Mouse (Mus musculus): ENCODE measurements around the gene Ctso. TPM values are rescaled to one million over a fixed set of nuclear protein-coding genes. Genes with fewer than 3 reads are reported as not detected.

The Ctso gene
- polyA plus RNA-seq, 1 experiment: 13.7 TPM

- Histone ChIP-seq H3K27ac (ENCODE audit: insufficient read depth, low read depth, low read length) (no peak overlapping the region), H3K4me1 (ENCODE audit: control insufficient read depth, insufficient read depth, low read length) (no peaks in the 10 kb centered on the region), H3K4me3 (ENCODE audit: insufficient read depth, low read depth, low read length) (no peak overlapping the region), H3K36me3 (ENCODE audit: control insufficient read depth, insufficient read depth, low read length) (peaks cover 2% of the 10 kb centered on the region; the same call in 1 of the 2 replicates), H3K27me3 (replicated peaks; ENCODE audit: control insufficient read depth, insufficient read depth, low read length) (no peaks in the 10 kb centered on the region)
- 96% methylated on average over 1 of the region's 1 CpGs for WGBS
- no peak for TF ChIP-seq CTCF (conservative IDR thresholded peaks at IDR 0.05; ENCODE audit: insufficient read depth, insufficient read length, low read depth, low read length)
- TF ChIP-seq POLR2A (IDR thresholded peaks at IDR 0.05; ENCODE audit: low read depth, low read length): no peak
- DNase-seq: no peak
Measured at GRCm38 (mm10) chr3:81949048-81949447, 16.6 kb downstream of the Ctso start.

- H3K27ac ChIP-seq (ENCODE audit: insufficient read depth, low read depth, low read length): no peak overlapping the region
- WGBS: 45% methylated on average over 2 of the region's 2 CpGs
- TF ChIP-seq POLR2A (IDR thresholded peaks at IDR 0.05; ENCODE audit: low read depth, low read length): no peak
- TF ChIP-seq CTCF (conservative IDR thresholded peaks at IDR 0.05; ENCODE audit: insufficient read depth, insufficient read length, low read depth, low read length): no peak
- no peaks in the 10 kb centered on the region for H3K4me1 ChIP-seq (ENCODE audit: control insufficient read depth, insufficient read depth, low read length)
- H3K4me3 ChIP-seq (ENCODE audit: insufficient read depth, low read depth, low read length): no peak overlapping the region
- H3K27me3 ChIP-seq (replicated peaks; ENCODE audit: control insufficient read depth, insufficient read depth, low read length): no peaks in the 10 kb centered on the region
- H3K36me3 ChIP-seq (ENCODE audit: control insufficient read depth, insufficient read depth, low read length): no peaks in the 10 kb centered on the region; the same call in 1 of the 2 replicates
- no peak for DNase-seq
Measured at GRCm38 (mm10) chr3:81951785-81952184, 19.4 kb downstream of the Ctso start.

GRCm38 (mm10) chr3:81957484-81957883, 25.1 kb downstream of the Ctso start:
- no peak for TF ChIP-seq POLR2A (IDR thresholded peaks at IDR 0.05; ENCODE audit: low read depth, low read length)
- no peak for TF ChIP-seq CTCF (conservative IDR thresholded peaks at IDR 0.05; ENCODE audit: insufficient read depth, insufficient read length, low read depth, low read length)
- Histone ChIP-seq H3K4me3 (ENCODE audit: insufficient read depth, low read depth, low read length) (no peak overlapping the region), H3K36me3 (ENCODE audit: control insufficient read depth, insufficient read depth, low read length) (no peaks in the 10 kb centered on the region; the same call in 1 of the 2 replicates), H3K4me1 (ENCODE audit: control insufficient read depth, insufficient read depth, low read length) (no peaks in the 10 kb centered on the region), H3K27ac (ENCODE audit: insufficient read depth, low read depth, low read length) (no peak overlapping the region), H3K27me3 (replicated peaks; ENCODE audit: control insufficient read depth, insufficient read depth, low read length) (no peaks in the 10 kb centered on the region)
- DNase-seq: no peak
- 90% methylated on average over 5 of the region's 5 CpGs for WGBS

GRCm38 (mm10) chr3:81961336-81961735, 28.9 kb downstream of the Ctso start:
- DNase-seq: no peak
- WGBS: 71% methylated on average over 5 of the region's 5 CpGs
- no peak overlapping the region for H3K27ac ChIP-seq (ENCODE audit: insufficient read depth, low read depth, low read length)

GRCm38 (mm10) chr3:81963768-81964167, 31.4 kb downstream of the Ctso start:
- Histone ChIP-seq H3K27me3 (replicated peaks; ENCODE audit: control insufficient read depth, insufficient read depth, low read length) (no peaks in the 10 kb centered on the region), H3K27ac (ENCODE audit: insufficient read depth, low read depth, low read length) (no peak overlapping the region), H3K4me1 (ENCODE audit: control insufficient read depth, insufficient read depth, low read length) (no peaks in the 10 kb centered on the region), H3K36me3 (ENCODE audit: control insufficient read depth, insufficient read depth, low read length) (no peaks in the 10 kb centered on the region), H3K4me3 (ENCODE audit: insufficient read depth, low read depth, low read length) (no peak overlapping the region)
- 78% methylated on average over 5 of the region's 5 CpGs for WGBS
- no peak for DNase-seq
- no peak for TF ChIP-seq POLR2A (IDR thresholded peaks at IDR 0.05; ENCODE audit: low read depth, low read length)
- TF ChIP-seq CTCF (conservative IDR thresholded peaks at IDR 0.05; ENCODE audit: insufficient read depth, insufficient read length, low read depth, low read length): no peak

More at GRCm38 (mm10) chr3:81961336-81961735, 28.9 kb downstream of the Ctso start:
- Histone ChIP-seq H3K4me1 (ENCODE audit: control insufficient read depth, insufficient read depth, low read length) (no peaks in the 10 kb centered on the region), H3K36me3 (ENCODE audit: control insufficient read depth, insufficient read depth, low read length) (no peaks in the 10 kb centered on the region), H3K4me3 (ENCODE audit: insufficient read depth, low read depth, low read length) (no peak overlapping the region), H3K27me3 (replicated peaks; ENCODE audit: control insufficient read depth, insufficient read depth, low read length) (no peaks in the 10 kb centered on the region)
- TF ChIP-seq CTCF (conservative IDR thresholded peaks at IDR 0.05; ENCODE audit: insufficient read depth, insufficient read length, low read depth, low read length) (no peak), POLR2A (IDR thresholded peaks at IDR 0.05; ENCODE audit: low read depth, low read length) (no peak)

GRCm38 (mm10) chr3:81964596-81964995, 32.2 kb downstream of the Ctso start:
- no peak for TF ChIP-seq POLR2A (IDR thresholded peaks at IDR 0.05; ENCODE audit: low read depth, low read length)
- TF ChIP-seq CTCF (conservative IDR thresholded peaks at IDR 0.05; ENCODE audit: insufficient read depth, insufficient read length, low read depth, low read length): no peak
- H3K4me3 ChIP-seq (ENCODE audit: insufficient read depth, low read depth, low read length): no peak overlapping the region
- H3K27ac ChIP-seq (ENCODE audit: insufficient read depth, low read depth, low read length): no peak overlapping the region
- WGBS: 73% methylated on average over 3 of the region's 3 CpGs
- H3K27me3 ChIP-seq (replicated peaks; ENCODE audit: control insufficient read depth, insufficient read depth, low read length): no peaks in the 10 kb centered on the region
- no peaks in the 10 kb centered on the region for H3K36me3 ChIP-seq (ENCODE audit: control insufficient read depth, insufficient read depth, low read length)
- no peak for DNase-seq
- H3K4me1 ChIP-seq (ENCODE audit: control insufficient read depth, insufficient read depth, low read length): no peaks in the 10 kb centered on the region

GRCm38 (mm10) chr3:81975607-81976006, 43.2 kb downstream of the Ctso start:
- TF ChIP-seq POLR2A (IDR thresholded peaks at IDR 0.05; ENCODE audit: low read depth, low read length) (no peak), CTCF (conservative IDR thresholded peaks at IDR 0.05; ENCODE audit: insufficient read depth, insufficient read length, low read depth, low read length) (no peak)
- H3K27ac ChIP-seq (ENCODE audit: insufficient read depth, low read depth, low read length): no peak overlapping the region
- no peak overlapping the region for H3K4me3 ChIP-seq (ENCODE audit: insufficient read depth, low read depth, low read length)
- no peaks in the 10 kb centered on the region for H3K4me1 ChIP-seq (ENCODE audit: control insufficient read depth, insufficient read depth, low read length)
- no peaks in the 10 kb centered on the region for H3K36me3 ChIP-seq (ENCODE audit: control insufficient read depth, insufficient read depth, low read length)
- WGBS: 75% methylated on average over 4 of the region's 4 CpGs
- DNase-seq: no peak
- 0 out of 2 replicates have a peak, but pooled peaks cover 1% of the 10 kb centered on the region for H3K27me3 ChIP-seq (replicated peaks; ENCODE audit: control insufficient read depth, insufficient read depth, low read length)
